Mouse (Mus musculus) spleen, adult 2 months (tissue): ENCODE data around the gene Tex261. TPM values are rescaled to one million over a fixed set of nuclear protein-coding genes. Genes with fewer than 3 reads are reported as not detected.

Source experiments
- DNase-seq, 2 experiments: peaks; one replicate each; pipeline versions ENCODE4 v3.0.0 to v3.0.0-alpha.2; 2012 to 2021; ENCODE audit warnings: low spot score in 2 of 2, low read depth in 1 of 2
- H3K27ac ChIP-seq: fragments of 200-500 bp; 2 replicates; pipeline ENCODE4 v1.5.1; 2012; ENCODE audit warnings: low read length, inconsistent platforms; ENCODE audit not compliant: insufficient read depth
- H3K27me3 ChIP-seq: fragments of 200-500 bp; 2 replicates; pipeline ENCODE4 v1.6.1; 2012; ENCODE audit warnings: mild to moderate bottlenecking, moderate library complexity, low read length, inconsistent platforms; ENCODE audit not compliant: control insufficient read depth, insufficient read depth
- H3K36me3 ChIP-seq: fragments of 200-500 bp; 2 replicates; pipeline ENCODE4 v1.6.1; 2012; ENCODE audit warnings: mild to moderate bottlenecking, low read length, inconsistent platforms; ENCODE audit not compliant: control insufficient read depth, insufficient read depth
- H3K4me1 ChIP-seq: fragments of 200-500 bp; 2 replicates; pipeline ENCODE4 v1.6.1; 2011; ENCODE audit warnings: inconsistent platforms; ENCODE audit not compliant: control insufficient read depth, insufficient read depth, insufficient read length
- H3K4me3 ChIP-seq: fragments of 200-500 bp; 2 replicates; pipeline ENCODE4 v1.5.1; 2011; ENCODE audit warnings: mild to moderate bottlenecking, inconsistent platforms; ENCODE audit not compliant: insufficient read depth, insufficient read length; ENCODE audit errors: extremely low read depth
- CTCF ChIP-seq: fragments of 200-500 bp; IDR thresholded peaks from 2 replicates; pipeline ENCODE4 v1.5.1; 2011; ENCODE audit warnings: mild to moderate bottlenecking, inconsistent platforms; ENCODE audit not compliant: insufficient read depth, insufficient read length, insufficient replicate concordance; ENCODE audit errors: extremely low read depth
- POLR2A ChIP-seq: fragments of 200-500 bp; IDR thresholded peaks from 2 replicates; pipeline ENCODE4 v1.6.1; 2011; ENCODE audit warnings: low read depth, low read length, inconsistent platforms
- WGBS: fragments of 180-500 bp; shearing (Covaris S2); methylation state at CpG from one replicate; pipeline ENCODE4 v1.1.7; 2018; 5-methylcytosine and 5-hydroxymethylcytosine counted together
- polyA plus RNA-seq: library from polyadenylated mRNA; depleted of rRNA; stranded (reverse); fragments of >200 nt; gene quantifications from 2 replicates; pipeline ENCODE4 v1.2.3, GENCODE M21; 2012

Gene Tex261
- polyA plus RNA-seq, 1 experiment: 71.7 TPM

- no peak for DNase-seq
- H3K27me3 ChIP-seq: no peaks in the 10 kb centered on the region
- WGBS: 84% methylated on average over 3 of the region's 3 CpGs
- H3K4me3 ChIP-seq: no peak overlapping the region
- H3K4me1 ChIP-seq: no peaks in the 10 kb centered on the region
- TF ChIP-seq POLR2A (no peak), CTCF (no peak)
- H3K27ac ChIP-seq: no peak overlapping the region
- H3K36me3 ChIP-seq: no peaks in the 10 kb centered on the region
Measured at GRCm38 (mm10) chr6:83786426-83786825, 10.8 kb upstream of the Tex261 start.

GRCm38 (mm10) chr6:83779026-83779425 is 3.4 kb upstream of the Tex261 start:
- Histone ChIP-seq H3K27ac (no peak overlapping the region), H3K4me1 (peaks cover 2% of the 10 kb centered on the region; the same call in 1 of the 2 replicates), H3K27me3 (no peaks in the 10 kb centered on the region), H3K4me3 (no peak overlapping the region), H3K36me3 (no peaks in the 10 kb centered on the region)
- DNase-seq: peak in 1 of 2 experiments; percentile 53
- WGBS: 11% methylated on average over 5 of the region's 5 CpGs
- no peak for TF ChIP-seq POLR2A
- peak; percentile 79; the same call in 1 of the 2 replicates for TF ChIP-seq CTCF

- TF ChIP-seq POLR2A (no peak), CTCF (no peak)
- WGBS: 88% methylated on average over 7 of the region's 7 CpGs
Measured at GRCm38 (mm10) chr6:83778306-83778705, 2.7 kb upstream of the Tex261 start.

GRCm38 (mm10) chr6:83774781-83775563 is 641 bp downstream of the Tex261 start:
- H3K4me3 ChIP-seq: peak overlapping the region; percentile 74
- peak overlapping the region; percentile 50 for H3K27ac ChIP-seq
- peaks cover 2% of the 10 kb centered on the region; the same call in 1 of the 2 replicates for H3K4me1 ChIP-seq
- peaks cover 13% of the 10 kb centered on the region for H3K36me3 ChIP-seq
- TF ChIP-seq POLR2A (no peak), CTCF (no peak)
- DNase-seq: no peak
- no peaks in the 10 kb centered on the region for H3K27me3 ChIP-seq
- WGBS: under 1% methylated on average over 14 of the region's 14 CpGs

More at GRCm38 (mm10) chr6:83778306-83778705, 2.7 kb upstream of the Tex261 start:
- H3K27ac ChIP-seq: no peak overlapping the region
- no peaks in the 10 kb centered on the region; the same call in 1 of the 2 replicates for H3K36me3 ChIP-seq
- no peak for DNase-seq
- H3K27me3 ChIP-seq: no peaks in the 10 kb centered on the region
- no peak overlapping the region for H3K4me3 ChIP-seq
- H3K4me1 ChIP-seq: peaks cover 2% of the 10 kb centered on the region; the same call in 1 of the 2 replicates

- Histone ChIP-seq H3K4me3 (no peak overlapping the region), H3K36me3 (peaks cover 14% of the 10 kb centered on the region), H3K27ac (no peak overlapping the region), H3K4me1 (peaks cover 2% of the 10 kb centered on the region; the same call in 1 of the 2 replicates), H3K27me3 (no peaks in the 10 kb centered on the region)
- TF ChIP-seq CTCF (no peak), POLR2A (no peak)
- no peak for DNase-seq
- 65% methylated on average over 9 of the region's 9 CpGs for WGBS
Measured at GRCm38 (mm10) chr6:83774126-83774525, 1.5 kb downstream of the Tex261 start.

GRCm38 (mm10) chr6:83768485-83768884 is 7.1 kb downstream of the Tex261 start:
- 64% methylated on average over 5 of the region's 5 CpGs for WGBS
- no peak for TF ChIP-seq POLR2A
- TF ChIP-seq CTCF: no peak

GRCm38 (mm10) chr6:83766982-83767381 is 8.6 kb downstream of the Tex261 start:
- no peak for TF ChIP-seq CTCF
- no peak for TF ChIP-seq POLR2A
- 87% methylated on average over 3 of the region's 3 CpGs for WGBS
- Histone ChIP-seq H3K27me3 (no peaks in the 10 kb centered on the region), H3K4me1 (peaks cover 8% of the 10 kb centered on the region), H3K27ac (no peak overlapping the region), H3K36me3 (peaks cover 11% of the 10 kb centered on the region), H3K4me3 (no peak overlapping the region)
- no peak for DNase-seq

More at GRCm38 (mm10) chr6:83768485-83768884, 7.1 kb downstream of the Tex261 start:
- Histone ChIP-seq H3K36me3 (peaks cover 15% of the 10 kb centered on the region), H3K27ac (no peak overlapping the region), H3K27me3 (no peaks in the 10 kb centered on the region), H3K4me1 (no peaks in the 10 kb centered on the region), H3K4me3 (no peak overlapping the region)
- no peak for DNase-seq
